Mouse (Mus musculus): Measurements from ENCODE around the gene Ppp4r3b.

The Ppp4r3b gene

GRCm38 (mm10) chr11:29238551-29238950, 65.9 kb downstream of the Ppp4r3b start:
- DNase-seq = no peak

GRCm38 (mm10) chr11:29239353-29239752, 66.7 kb downstream of the Ppp4r3b start:
- DNase-seq = no peak

- DNase-seq = no peak
These were observed 69.3 kb downstream of the Ppp4r3b start for GRCm38 (mm10) chr11:29241961-29242360.

- DNase-seq = no peak
These were observed 73.3 kb downstream of the Ppp4r3b start for GRCm38 (mm10) chr11:29245988-29246387.

GRCm38 (mm10) chr11:29246883-29247650, 74.4 kb downstream of the Ppp4r3b start, which contains the start of gene Cfap36:
TSS of gene Cfap36 (minus strand) at chr11:29247409.
- DNase-seq = peak; percentile 97

- DNase-seq = no peak
These were observed 75.0 kb downstream of the Ppp4r3b start for GRCm38 (mm10) chr11:29247725-29248124.

GRCm38 (mm10) chr11:29248386-29248785, 75.7 kb downstream of the Ppp4r3b start:
- DNase-seq = no peak

- no peak for DNase-seq
These were observed 82.0 kb downstream of the Ppp4r3b start for GRCm38 (mm10) chr11:29254643-29255042.

- peak; percentile 10 for DNase-seq
These were observed 95.1 kb downstream of the Ppp4r3b start for GRCm38 (mm10) chr11:29267824-29268223.
